Mouse (Mus musculus) hematopoietic multipotent progenitor cell, adult 10-12 weeks (in vitro differentiated cells): Measurements from ENCODE around the gene Hnrnph1. TPM values are rescaled to one million over a fixed set of nuclear protein-coding genes. Genes with fewer than 3 reads are reported as not detected.

ENCODE experiments used
- polyA plus RNA-seq: library from polyadenylated mRNA; stranded (reverse); fragments of >175 nt; gene quantifications from 2 replicates; pipeline ENCODE4 v1.2.3, GENCODE M21; 2012; ENCODE audit warnings: low replicate concordance

Hnrnph1 gene
- polyA plus RNA-seq = 214 and 234 TPM in 2 replicates

GRCm38 (mm10) chr11:50376911-50377891 is at the start of gene Hnrnph1:
Gene Hnrnph1, plus strand, starts transcription at chr11:50376990.

GRCm38 (mm10) chr11:50354162-50354561 is 22.6 kb upstream of the Hnrnph1 start, which contains the start of gene Cby3:
Gene Cby3, plus strand, starts transcription at chr11:50354462.

DNA sequence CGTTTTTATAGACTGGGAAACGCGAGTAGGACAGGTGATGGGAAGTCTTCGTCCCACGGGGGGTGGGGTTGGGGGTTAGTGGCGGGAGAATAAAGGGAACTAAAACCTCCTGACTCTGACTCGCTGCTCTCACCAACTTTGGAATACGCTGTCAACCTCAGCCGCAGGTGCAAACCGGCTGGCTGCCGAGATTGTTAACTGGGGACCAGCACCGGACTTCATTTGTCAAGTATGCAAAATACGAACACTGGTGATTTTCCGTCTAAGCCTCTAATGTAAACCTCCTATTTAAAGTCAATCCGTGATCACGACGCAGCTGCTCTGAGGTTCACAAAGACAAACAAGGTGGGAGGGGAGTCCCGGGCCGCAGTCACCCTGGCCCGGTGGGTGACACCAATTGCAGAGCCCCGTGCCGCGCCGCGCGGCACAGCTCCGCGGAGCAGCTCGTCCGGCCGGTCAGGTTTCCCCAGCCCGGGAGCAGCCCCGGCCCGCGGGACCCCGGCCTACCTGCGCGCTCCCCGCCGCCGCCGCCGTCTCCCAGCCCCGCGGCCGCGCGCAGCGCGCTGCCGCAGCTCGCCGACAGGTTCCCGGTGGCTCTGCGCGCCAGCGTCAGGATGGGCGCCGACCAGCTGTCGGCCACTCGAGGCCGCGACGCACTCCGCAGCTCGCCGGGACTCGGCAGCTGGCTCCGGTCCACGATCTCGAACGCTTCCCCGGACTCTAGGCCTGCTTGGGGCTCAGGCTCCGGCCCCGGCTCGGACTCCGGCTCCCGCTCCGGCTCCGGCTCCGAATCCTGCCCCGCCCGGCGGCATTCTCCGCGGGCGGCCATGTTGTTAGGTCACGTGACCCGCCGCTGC is 53.7 kb downstream of the Hnrnph1 start, which contains the start of gene Rufy1:
Rufy1 (minus strand) TSS at position 849 of the 857 bp plus-strand sequence.

Other genes with a start within 250 kb of the Hnrnph1 start
- 44.4 and 74.4 TPM in 2 replicates for gene Tbc1d9b, start 245.6 kb upstream of the Hnrnph1 start, polyA plus RNA-seq
- 1.4 and 4.4 TPM in 2 replicates for gene Mrnip, start 202.5 kb upstream of the Hnrnph1 start, polyA plus RNA-seq
- 157 and 255 TPM in 2 replicates for gene Sqstm1, start 166.2 kb upstream of the Hnrnph1 start, polyA plus RNA-seq
- gene Mgat4b, start 166.1 kb upstream of the Hnrnph1 start, polyA plus RNA-seq = 42.8 and 75.2 TPM in 2 replicates
- gene Ltc4s, start 138.4 kb upstream of the Hnrnph1 start, polyA plus RNA-seq = 1.3 and 4.6 TPM in 2 replicates
- 24.7 and 30.0 TPM in 2 replicates for gene Maml1, start 84.7 kb upstream of the Hnrnph1 start, polyA plus RNA-seq
- gene Canx, start 51.3 kb upstream of the Hnrnph1 start, polyA plus RNA-seq = 12.9 and 68.4 TPM in 2 replicates
- gene Cby3, start 22.5 kb upstream of the Hnrnph1 start, polyA plus RNA-seq = not detected in 2 replicates
- gene Rufy1, start 54.1 kb downstream of the Hnrnph1 start, polyA plus RNA-seq = 14.8 and 20.6 TPM in 2 replicates
- 0.06 and 0.10 TPM in 2 replicates for gene Adamts2, start 225.1 kb downstream of the Hnrnph1 start, polyA plus RNA-seq